Mouse (Mus musculus): ENCODE measurements around the gene Cbx5. TPM values are rescaled to one million over a fixed set of nuclear protein-coding genes. Genes with fewer than 3 reads are reported as not detected.
A peak's percentile ranks its signal among the peaks of the same experiment; 100 is the strongest.

The Cbx5 gene
- 3.1 and 4.0 TPM in 2 replicates for polyA plus RNA-seq (2012)

- no peak for TF ChIP-seq GATA1 (IDR thresholded peaks at IDR 0.05; ENCODE audit: low read length)
These were observed at the start of gene Cbx5 for GRCm38 (mm10) chr15:103239685-103240159. TSS of gene Cbx5 (minus strand) at chr15:103239816.

GRCm38 (mm10) chr15:103285778-103286417 lies 46.3 kb upstream of the Cbx5 start:
- no peak for TF ChIP-seq GATA1 (IDR thresholded peaks at IDR 0.05; ENCODE audit: low read length)

- TF ChIP-seq GATA1 (IDR thresholded peaks at IDR 0.05; ENCODE audit: low read length) = no peak
These were observed 45.0 kb upstream of the Cbx5 start for GRCm38 (mm10) chr15:103284647-103285046.

GRCm38 (mm10) chr15:103284066-103284465 lies 44.5 kb upstream of the Cbx5 start:
- TF ChIP-seq GATA1 (IDR thresholded peaks at IDR 0.05; ENCODE audit: low read length) = no peak

GRCm38 (mm10) chr15:103281465-103282205 lies 42.0 kb upstream of the Cbx5 start:
- TF ChIP-seq GATA1 (IDR thresholded peaks at IDR 0.05; ENCODE audit: low read length) = no peak

GRCm38 (mm10) chr15:103280817-103281464 lies 41.3 kb upstream of the Cbx5 start:
- TF ChIP-seq GATA1 (IDR thresholded peaks at IDR 0.05; ENCODE audit: low read length) = no peak

- TF ChIP-seq GATA1 (IDR thresholded peaks at IDR 0.05; ENCODE audit: low read length) = no peak
These were observed 40.1 kb upstream of the Cbx5 start for GRCm38 (mm10) chr15:103279750-103280149.

GRCm38 (mm10) chr15:103277949-103278348 lies 38.3 kb upstream of the Cbx5 start:
- no peak for TF ChIP-seq GATA1 (IDR thresholded peaks at IDR 0.05; ENCODE audit: low read length)

GRCm38 (mm10) chr15:103272419-103273279 lies 33.0 kb upstream of the Cbx5 start, which contains the start of gene Copz1:
TSS of gene Copz1 (plus strand) at chr15:103272714.
- no peak for TF ChIP-seq GATA1 (IDR thresholded peaks at IDR 0.05; ENCODE audit: low read length)

GRCm38 (mm10) chr15:103268903-103269302 lies 29.3 kb upstream of the Cbx5 start:
- no peak for TF ChIP-seq GATA1 (IDR thresholded peaks at IDR 0.05; ENCODE audit: low read length)

- TF ChIP-seq GATA1 (IDR thresholded peaks at IDR 0.05; ENCODE audit: low read length) = no peak
These were observed 25.2 kb upstream of the Cbx5 start for GRCm38 (mm10) chr15:103264794-103265193.

- TF ChIP-seq GATA1 (IDR thresholded peaks at IDR 0.05; ENCODE audit: low read length) = no peak
These were observed 20.4 kb upstream of the Cbx5 start for GRCm38 (mm10) chr15:103259989-103260388.

GRCm38 (mm10) chr15:103259162-103259561 lies 19.5 kb upstream of the Cbx5 start:
- no peak for TF ChIP-seq GATA1 (IDR thresholded peaks at IDR 0.05; ENCODE audit: low read length)

GRCm38 (mm10) chr15:103257790-103258728 lies 18.4 kb upstream of the Cbx5 start, which contains the start of gene Nfe2:
TSS of gene Nfe2 (minus strand) at chr15:103258403.
- peak; percentile 77 for TF ChIP-seq GATA1 (IDR thresholded peaks at IDR 0.05; ENCODE audit: low read length)

Measured in G1E-ER4 (cell line).